Mouse (Mus musculus): Measurements from ENCODE around the gene Mcm2.

DNA sequence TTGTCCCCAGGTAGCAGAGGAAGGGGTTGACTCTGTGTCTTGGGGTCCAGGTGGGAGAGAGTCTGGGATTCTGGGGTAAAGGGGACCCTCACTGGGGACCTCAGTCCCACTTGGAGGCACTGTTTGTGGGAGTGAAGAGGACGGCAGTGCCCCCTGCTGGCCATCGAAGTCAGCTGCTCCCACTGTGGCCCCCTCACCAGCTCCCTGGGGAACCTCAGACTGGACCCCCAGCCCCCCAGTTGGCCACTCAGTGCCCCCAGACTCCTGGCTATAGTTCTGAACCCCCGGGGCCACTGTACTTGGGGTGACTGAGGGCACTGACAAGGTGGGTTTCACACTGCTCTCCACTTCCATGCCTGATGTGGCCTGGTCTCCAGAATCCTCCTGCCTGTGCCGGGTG, 49.3 kb downstream of the Mcm2 start:
- TF ChIP-seq CTCF (IDR thresholded peaks at IDR 0.05; ENCODE audit: low read depth) (peak; percentile 68), EP300 (optimal IDR thresholded peaks at IDR 0.05) (no peak)

Data from stomach, postnatal 0 days (tissue).